Mouse (Mus musculus) urinary bladder, adult 2 months (tissue): ENCODE data around the gene Dcakd. TPM values are rescaled to one million over a fixed set of nuclear protein-coding genes. Genes with fewer than 3 reads are reported as not detected.
A peak's percentile ranks its signal among the peaks of the same experiment; 100 is the strongest.

Experiments used
- DNase-seq: peaks from one replicate; pipeline ENCODE4 v3.0.0; 2022; ENCODE audit warnings: low spot score
- polyA plus RNA-seq: library from polyadenylated mRNA; depleted of rRNA; stranded (reverse); fragments of >200 nt; gene quantifications from 2 replicates; pipeline ENCODE4 v1.2.3, GENCODE M21; 2012

Dcakd gene
- polyA plus RNA-seq, 1 experiment, result 43.1 TPM

DNA sequence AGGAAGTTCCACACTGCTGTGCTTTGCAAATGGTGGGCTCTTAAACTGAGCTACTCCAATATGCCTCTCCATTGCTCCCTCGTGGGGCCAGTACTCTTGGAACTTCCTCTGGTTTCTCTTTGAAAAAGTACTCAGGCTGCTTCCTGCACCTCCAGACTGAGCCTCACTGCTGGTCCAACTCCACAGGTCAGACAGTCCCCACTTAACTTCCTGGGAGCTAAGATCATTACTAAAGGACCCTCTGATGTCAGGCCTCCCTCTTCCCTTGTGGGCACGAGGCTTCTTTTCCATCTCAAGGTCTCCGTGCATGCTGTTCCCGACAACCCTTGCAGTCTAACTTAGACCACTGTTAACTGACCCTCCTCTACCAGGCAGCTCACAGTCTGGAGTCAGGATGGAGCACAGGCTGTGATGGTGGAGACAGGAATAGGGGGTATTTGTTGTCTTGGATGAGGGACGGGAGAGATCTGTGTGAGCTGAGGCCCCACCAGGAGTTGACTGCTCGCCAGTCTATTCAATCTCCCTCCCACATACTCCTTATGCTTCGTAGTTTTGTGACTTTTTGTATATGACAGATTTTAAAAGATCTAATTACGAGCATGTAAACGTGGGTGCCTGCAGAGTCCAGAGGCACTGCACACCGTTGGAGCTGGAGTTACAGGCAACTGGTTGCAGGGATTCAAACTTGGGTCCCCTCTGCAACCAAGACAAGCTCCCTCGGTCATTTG is 22.7 kb downstream of the Dcakd start:
- no peak for DNase-seq

DNA sequence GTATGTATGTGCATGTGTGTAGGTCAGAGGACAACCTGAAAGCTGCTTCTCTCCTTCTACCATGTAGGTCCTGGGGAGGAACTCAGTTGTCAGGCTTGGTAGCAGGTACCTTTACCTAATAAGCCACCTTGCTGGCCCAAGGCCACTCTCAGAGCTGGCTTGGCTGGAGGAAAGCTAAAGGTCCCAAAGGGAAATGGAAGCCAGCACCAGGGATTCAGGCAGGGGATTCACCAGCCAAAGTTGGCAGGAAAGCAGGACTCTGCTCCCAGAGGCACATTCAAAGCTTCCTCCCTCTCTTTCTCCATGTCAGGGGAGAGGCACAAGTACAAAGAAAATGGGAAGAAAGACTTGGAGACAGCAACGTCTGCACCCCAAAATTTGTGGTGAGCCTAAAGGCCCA is 23.3 kb downstream of the Dcakd start:
- DNase-seq, result no peak

DNA sequence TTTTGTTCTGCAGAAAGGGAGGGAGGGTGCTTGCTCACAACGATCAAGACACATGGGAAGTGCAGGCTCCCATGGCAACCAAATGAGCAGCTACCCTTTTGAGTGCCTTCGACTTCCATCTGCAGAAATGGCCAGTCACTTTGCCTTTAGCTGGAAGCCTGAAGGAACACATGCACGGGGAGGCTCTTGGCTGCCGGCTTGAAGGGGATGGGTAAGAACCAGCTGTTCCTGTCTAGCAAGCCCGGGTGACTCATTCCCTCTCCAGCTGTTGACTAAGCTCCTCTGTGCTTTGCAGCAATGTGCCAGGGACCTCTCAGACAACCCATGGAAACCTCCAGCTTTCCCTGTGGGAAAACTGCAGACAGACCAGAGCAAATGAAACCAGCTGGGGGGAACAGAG is 24.9 kb downstream of the Dcakd start:
- peak; percentile 37 for DNase-seq

DNA sequence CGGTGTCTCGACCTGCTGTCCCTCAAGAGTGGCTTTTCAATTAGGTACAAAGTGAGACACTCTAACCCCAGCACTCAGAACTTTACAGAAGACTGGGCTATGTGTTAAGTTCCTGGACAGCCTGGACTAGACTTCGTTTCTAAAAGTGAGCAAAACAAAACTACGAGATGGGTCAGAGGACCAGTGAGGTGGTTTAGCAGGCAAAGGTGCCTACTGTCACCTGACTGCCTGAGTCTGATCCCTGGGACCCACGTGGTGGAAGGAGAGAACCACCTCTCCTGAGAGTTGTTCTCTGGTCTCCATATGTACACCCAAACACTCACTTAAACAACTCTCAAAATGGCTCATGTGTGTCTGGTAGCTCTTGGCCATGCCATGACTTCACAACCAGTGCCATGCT is 27.1 kb downstream of the Dcakd start:
- no peak for DNase-seq

DNA sequence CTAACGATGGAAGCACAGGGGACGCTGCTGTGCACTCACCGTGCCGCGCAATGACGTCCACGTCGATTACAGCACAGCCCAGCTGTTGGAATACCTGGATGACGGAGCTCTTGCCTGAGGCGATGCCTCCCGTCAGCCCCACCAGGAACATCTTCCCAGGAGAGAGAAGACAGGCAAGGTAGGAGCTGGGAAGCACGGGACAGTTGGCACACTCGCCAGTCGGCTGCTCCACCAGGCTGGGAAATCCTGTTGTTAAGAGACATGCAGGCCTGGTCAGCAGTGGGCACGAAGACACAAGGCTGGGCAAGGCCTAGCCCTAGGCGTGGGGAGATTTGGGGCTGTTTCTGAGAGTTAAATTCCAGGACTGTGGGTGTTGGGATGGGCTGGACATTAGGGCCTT is 28.0 kb downstream of the Dcakd start:
- no peak for DNase-seq

DNA sequence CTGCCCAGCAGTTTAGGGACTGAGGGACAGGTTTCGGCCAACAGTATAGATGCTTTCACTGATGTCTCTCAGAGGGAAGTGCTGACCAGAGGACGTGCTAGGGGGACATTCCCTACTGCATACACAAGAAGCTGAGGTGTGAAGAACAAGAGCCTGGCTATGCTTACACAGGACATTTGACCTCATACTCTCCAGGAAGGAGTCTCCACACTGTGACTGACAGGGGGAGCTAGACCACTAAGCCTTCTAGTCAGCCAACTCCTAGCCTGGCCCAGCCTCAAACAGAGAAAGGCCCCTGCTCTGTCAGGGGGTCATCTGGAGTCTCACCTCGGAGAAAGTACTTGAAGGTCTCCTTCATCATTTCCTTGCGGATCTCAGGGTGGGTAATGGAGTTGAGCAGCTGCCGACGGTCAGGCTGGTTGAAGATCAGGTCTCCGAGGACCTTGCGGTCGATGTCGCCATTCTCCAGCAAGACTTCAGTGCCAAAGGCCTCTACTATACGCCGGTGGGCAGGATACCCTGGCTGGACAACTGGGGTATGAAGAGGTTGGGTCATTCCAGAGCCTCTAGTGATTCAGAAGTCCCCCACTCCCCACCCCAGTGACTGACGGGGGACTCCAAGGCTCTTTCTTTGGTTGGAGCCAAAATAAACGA is 28.7 kb downstream of the Dcakd start:
- no peak for DNase-seq

DNA sequence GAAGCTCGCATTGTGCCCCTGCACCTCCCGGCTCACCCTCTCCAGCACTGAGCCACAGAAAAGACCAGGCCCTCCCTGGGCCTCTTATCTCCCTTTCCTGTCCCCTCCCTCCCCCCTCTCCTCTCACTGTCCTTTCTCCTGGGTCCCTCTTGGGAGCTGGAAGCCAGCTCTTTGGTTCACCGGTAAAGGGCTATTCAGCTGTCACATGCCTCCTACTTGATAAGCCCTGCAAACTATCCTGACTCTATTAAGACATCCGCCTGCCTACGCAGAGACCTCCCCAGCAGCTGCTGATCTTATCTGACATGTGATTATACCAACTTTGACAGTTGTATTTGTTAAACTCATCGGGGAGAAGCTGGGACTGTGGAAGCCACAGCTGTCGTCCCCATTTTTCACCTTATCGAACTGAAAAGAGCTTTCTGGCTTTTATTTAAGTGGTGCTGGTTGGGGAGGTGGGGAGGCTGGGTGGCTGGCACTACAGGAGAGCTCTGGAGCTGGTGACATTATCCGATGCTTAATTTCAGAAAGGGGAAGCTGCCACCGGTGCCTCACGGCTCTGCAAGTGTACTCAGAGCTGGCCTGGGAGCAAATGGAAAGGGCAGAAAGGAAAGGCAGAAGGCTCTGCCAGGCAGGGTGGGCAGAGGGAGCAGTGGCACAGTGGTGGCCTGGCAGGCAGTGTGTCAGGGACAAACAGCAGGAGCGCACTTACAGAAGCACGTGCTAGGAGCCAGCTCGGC is 29.4 kb downstream of the Dcakd start:
- DNase-seq, result no peak

DNA sequence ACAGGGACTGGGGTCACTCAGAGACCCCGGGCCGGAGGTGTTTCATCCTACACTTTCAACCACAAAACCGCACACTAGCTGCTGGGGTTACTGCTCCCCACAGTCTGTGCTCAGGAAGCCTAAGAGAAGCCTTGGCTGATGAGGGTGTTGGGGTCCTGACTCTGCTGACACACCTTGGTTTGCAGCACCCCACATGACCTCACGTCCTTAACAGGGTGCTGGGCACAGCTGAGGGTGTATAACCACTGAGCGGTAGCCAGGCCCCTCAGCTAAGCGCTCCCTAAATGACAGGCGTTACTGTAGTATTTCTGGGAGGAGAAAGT is 29.9 kb downstream of the Dcakd start:
- DNase-seq, result no peak

DNA sequence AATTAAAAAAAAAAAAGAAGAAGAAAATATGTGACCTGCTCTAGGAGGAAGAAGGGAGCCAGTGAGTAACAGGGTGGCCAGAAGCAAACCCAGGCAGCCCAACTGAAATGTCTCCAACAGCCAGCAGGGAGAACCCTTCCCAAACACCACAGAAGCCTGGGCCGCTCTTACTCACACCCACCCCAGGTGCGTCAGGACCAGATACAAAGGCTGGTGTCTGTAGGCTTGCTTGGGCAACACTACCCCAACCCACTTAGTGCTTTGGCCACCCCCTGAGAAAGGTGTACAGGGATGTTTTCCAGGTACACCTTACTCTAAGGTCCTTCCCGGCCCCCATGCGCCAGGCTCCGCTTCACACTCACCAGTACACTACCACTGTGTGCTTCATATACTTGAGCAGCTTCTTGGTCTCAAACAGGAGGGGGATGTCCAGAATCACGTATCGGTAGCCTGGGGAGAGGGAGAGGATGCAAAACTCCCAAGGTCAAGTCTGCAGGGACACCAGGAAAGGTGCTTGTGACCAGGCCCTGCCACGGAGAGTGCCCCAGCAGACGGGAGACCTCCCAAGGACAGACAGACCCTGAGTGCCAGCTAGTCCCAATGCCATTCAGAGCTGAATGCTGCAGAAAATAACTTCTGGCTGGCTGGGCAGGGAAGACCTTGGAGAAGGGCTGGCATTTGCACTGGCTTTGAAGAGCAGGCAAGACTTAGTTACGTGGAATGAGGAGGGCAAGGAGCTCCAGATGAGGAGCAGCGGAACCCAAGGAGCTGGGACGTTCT is 31.0 kb downstream of the Dcakd start:
- no peak for DNase-seq

DNA sequence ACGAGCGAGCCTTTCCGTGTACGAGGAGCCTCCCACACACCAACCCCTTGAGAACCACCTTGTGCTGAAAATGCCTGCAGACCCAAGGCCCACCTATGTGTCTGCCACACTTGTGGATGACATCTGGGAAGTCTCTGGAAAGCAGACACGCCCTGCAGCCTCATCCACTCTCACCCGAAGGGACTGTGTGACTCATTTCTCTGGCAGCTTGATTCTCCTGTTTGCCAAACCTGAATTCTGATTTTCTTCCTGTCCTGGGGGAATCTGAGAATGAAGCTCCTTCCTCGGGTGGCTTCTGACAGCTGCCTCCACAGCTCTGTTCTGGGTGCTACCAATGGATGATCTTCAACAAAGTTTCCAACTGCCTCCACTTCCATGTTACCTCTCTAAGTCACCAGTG is 31.7 kb downstream of the Dcakd start:
- DNase-seq, result no peak

DNA sequence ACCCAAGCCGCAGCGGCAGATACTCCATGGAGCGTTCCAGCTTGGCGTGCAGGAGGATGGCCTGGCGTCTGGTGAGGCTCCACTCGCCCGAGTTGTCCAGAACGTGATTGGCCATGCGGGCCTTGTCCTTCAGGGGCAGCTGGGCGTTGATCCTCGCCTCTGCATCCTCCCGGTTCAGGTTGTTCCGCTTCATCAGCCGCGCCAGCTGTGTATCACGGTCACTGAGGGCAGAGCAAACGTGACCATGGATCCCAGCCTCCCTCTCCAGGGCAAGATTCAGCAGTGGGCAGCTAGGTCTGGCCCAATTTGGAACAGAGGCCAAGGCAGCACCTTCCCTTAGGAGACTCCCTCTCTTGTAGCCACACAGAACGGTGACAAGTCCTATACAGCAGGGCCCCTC is 33.2 kb downstream of the Dcakd start:
- DNase-seq, result no peak

DNA sequence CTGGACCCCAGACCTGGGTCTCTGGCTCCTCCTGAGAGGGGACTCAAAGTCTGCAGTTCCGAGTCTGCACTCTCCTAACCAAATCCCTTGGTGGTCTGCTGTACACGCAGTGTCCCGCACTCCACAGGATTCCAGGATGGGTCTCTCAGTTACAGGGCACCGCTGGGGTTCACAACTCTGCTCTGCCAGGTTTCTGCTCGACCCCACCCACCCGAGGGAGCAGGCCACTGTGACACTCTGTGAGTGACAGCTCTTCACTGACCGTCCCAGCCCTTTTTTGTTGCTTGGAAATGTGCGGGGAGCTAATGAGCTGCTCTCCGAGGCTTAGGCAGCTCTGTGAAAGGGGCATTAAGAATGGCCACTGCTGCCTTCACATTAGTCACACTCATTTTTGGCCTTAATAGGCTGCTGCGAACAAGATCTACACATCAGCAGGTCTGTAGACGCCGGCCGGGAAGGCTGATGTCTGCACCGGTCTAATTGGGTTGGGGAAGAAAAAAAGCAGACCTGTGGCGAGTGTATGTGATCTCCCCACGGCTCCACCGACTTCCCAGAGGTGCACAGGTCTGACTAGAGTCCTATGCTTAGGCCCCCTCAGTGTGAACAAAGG is 34.6 kb downstream of the Dcakd start:
- DNase-seq, result no peak

DNA sequence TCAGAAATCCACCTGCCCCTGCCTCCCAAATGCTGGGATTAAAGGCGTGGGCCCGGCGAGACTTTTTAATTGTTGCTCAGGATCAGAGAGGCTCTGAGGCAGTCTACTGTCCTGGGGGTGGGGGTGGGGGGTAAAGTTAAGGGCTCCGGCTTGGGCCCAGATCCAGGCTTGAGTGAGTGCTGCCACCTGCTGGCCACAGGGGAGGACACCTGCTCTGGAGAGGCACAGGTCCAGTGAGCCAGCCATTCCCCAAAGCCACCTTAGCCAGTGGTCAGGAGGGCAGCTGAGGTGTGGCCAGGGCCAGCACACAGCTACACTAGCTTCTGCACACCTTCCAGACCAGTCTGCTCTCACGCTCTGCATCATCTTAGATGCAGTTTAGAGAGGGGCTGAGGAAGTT is 35.2 kb downstream of the Dcakd start:
- peak; percentile 61 for DNase-seq

DNA sequence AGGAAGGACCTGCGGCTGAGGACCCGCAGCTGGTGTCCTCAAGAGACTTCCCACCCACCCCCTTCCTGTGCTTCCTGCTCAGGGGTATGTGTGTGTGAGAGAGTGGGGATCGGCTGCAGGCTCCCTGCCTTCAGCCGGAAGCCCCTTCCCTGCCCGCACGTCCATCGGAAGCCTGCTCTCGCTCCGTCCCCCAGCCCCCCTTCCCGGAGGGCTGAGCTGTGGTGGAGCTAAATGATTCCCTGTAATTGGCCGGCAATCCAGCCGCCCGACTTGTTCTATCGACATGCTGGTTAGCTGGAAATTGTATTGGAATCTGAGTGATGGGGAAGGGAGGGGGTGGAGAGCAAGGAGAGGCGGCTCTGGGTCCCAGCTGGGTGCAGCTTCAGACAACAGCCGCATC is 36.5 kb downstream of the Dcakd start:
- DNase-seq, result no peak

DNA sequence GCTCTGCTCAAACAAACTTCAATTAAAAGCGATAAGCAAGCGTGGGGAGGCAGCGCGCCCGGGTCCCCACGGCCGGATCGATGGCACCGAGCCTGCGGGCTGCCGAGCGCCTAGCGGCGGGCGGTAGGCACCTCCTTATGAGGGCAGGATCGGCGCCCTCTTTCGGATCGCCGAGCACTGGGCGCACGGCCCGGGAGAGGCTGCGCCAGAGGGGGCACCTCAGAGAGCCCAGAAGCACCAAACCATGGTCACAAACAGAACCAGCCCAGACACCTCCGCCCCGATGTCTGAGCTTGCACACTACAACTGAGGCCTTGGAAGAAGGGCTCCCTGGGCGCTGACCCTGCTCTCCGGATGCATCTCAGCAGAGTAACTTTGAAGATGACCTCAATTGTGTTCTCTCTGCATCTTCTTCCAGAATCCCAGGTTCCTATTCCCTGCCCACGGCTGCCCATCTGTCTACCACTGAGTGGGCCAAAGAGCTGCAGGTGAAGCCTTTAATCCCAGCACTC is 37.9 kb downstream of the Dcakd start:
- peak; percentile 50 for DNase-seq

DNA sequence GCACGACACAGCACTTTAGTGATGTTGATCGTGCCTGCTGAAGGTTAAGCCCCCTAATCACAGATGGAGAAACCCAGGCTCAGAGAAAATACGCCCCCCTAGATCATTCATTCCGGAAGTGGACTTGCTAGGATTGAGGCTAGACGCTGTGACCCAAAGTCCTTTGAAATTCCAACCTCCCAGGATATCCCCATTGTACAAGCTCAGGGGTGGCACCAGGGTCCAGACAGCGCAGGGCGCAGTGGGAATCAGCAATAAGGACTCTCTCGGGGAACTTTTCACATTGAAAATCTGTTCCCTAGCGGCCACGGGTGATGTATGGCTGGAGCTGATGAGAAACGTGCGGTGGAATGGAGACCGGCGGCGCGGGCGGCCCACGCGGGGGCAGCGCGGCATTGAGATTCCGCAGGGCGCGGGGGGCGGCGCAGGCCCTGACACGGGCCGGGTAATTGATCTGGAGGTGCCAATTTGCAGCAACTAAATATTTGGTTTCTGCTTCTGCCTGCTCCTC is 38.4 kb downstream of the Dcakd start:
- no peak for DNase-seq

DNA sequence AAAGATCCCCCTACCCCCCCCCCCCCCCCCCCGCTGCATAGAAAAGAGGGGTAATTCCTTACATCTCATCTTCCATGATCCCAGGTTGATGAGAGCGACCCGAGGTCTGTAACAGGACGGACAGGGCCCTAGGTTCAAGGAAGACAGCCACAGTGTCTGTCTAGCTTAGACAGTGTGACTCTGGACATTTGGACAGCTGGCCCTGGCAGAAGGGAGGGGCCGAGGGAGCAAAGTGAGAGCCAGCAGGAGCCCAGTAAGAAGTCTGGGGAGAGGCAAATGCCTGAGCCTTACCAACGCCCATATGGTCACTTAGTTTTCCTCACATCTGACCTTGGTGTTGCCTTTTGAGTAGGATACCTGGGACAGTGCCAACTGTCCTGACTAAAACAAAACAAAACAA is 43.0 kb downstream of the Dcakd start:
- no peak for DNase-seq

DNA sequence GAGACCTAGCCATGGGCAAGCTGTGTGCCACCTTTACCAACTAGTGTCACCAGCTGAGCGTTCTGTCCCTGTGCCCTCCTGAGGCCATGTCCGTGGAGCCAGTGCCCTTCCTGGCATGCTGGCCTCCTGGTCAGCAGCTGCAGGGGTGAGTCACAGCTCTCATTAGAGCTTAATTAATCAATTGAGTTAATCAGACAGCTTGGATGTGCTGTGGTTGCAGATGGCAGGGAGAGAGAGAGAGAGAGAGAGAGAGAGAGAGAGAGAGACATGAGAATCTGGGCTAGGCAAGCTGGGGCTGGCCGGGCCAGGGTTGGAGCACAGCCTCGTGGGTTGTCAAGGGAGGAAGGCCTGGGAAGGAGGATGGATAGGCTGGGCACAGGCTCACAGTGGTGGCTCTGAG is 43.5 kb downstream of the Dcakd start:
- DNase-seq, result no peak

DNA sequence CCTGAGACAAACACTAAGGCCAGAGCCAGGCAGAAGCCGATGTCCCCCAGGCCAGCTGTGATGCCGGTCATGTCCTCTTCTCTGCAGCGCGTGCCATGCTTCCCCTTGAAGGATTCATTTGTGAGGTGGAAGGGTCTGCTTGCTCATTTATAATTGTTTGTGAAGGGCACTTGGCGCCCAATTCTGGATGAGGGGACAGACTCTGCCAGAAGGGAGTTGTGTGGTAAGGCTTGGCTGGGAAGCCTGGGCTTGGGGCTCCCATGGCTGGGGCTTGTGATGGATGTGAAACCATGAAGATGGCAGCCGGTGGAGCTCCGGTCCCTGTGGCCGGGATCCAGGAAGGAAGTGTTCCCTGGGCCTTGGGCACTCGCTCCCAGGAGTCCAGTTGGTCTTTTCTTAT is 44.0 kb downstream of the Dcakd start:
- DNase-seq, result no peak

DNA sequence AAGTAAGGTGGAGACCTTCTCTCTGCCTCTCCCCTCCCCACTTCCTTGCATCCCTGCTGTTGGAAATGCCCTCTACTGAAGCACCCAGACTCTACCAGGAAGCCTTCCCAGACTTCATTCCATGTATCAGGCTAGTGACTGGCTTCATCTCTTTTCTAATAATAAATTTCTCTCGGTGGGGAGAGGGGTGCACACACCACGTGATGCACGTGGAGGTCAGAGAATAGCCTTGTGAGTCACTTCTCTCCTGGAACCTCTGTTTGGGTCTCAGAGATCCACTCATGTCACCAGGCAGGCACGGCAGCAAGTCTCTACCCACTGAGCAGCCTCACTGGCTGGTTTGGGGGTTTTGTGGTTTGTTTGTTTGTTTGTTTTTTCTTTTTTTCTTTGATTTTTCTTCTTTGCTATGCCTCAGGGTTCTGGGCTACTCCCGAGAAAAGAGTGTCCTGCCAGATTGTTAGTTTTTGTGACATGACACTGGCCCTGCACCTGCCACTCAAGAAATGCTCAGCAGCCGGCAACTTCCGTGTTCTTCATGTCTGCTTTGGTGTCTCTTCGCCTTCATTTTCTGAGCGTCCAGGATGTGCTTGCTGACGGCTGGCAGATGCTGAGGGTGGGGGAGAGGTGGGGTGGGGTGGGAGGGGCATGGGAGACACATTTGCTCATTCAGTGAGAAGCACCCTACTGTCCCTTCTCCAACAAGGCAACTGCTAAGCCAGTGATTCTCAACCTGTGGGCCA is 46.8 kb downstream of the Dcakd start:
- DNase-seq, result no peak
